Mouse (Mus musculus) midbrain, embryonic 14.5 days (tissue): ENCODE measurements around the gene Hnrnpm. TPM values are rescaled to one million over a fixed set of nuclear protein-coding genes. Genes with fewer than 3 reads are reported as not detected.

Source experiments
- ATAC-seq: fragments of 200-750 bp; cut with Nextera tagmentation; 2 replicates; pipeline ENCODE4 v1.8.0; 2017; ENCODE audit warnings: moderate number of reproducible peaks, moderate library complexity; ENCODE audit not compliant: low FRiP score, low TSS enrichment
- DNase-seq: peaks from one replicate; pipeline ENCODE4 v3.0.0-alpha.2; 2015
- H3K27ac ChIP-seq: fragments of 300-500 bp; sonication (generic); replicated peaks from 2 replicates; pipeline ENCODE4 v1.5.1; 2014; ENCODE audit warnings: mild to moderate bottlenecking, low read depth, low read length, moderate library complexity
- H3K27me3 ChIP-seq: fragments of 300-500 bp; sonication (generic); 2 replicates; pipeline ENCODE4 v1.6.1; 2014; ENCODE audit warnings: low read length, control low read depth, mixed read lengths; ENCODE audit not compliant: control insufficient read depth, insufficient read depth
- H3K36me3 ChIP-seq: fragments of 300-500 bp; sonication (generic); 2 replicates; pipeline ENCODE4 v1.6.1; 2014; ENCODE audit warnings: low read length, control low read depth; ENCODE audit not compliant: control insufficient read depth, insufficient read depth
- H3K4me1 ChIP-seq: fragments of 300-500 bp; sonication (generic); 2 replicates; pipeline ENCODE4 v1.6.1; 2014; ENCODE audit warnings: mild to moderate bottlenecking, antibody characterized with exemption, low read length, control low read depth; ENCODE audit not compliant: control insufficient read depth, insufficient read depth
- H3K4me2 ChIP-seq: fragments of 300-500 bp; sonication (generic); 2 replicates; pipeline ENCODE4 v1.6.1; 2014; ENCODE audit warnings: mild to moderate bottlenecking, low read length, moderate library complexity
- H3K4me3 ChIP-seq: fragments of 300-500 bp; sonication (generic); replicated peaks from 2 replicates; pipeline ENCODE4 v1.5.1; 2014; ENCODE audit warnings: low read depth, low read length
- H3K9ac ChIP-seq: fragments of 300-500 bp; sonication (generic); replicated peaks from 2 replicates; pipeline ENCODE4 v1.6.1; 2014; ENCODE audit warnings: mild to moderate bottlenecking, low read length, moderate library complexity
- H3K9me3 ChIP-seq: fragments of 300-500 bp; sonication (generic); 2 replicates; pipeline ENCODE4 v1.6.1; 2016; ENCODE audit warnings: low read length, control low read depth, mixed read lengths; ENCODE audit not compliant: control insufficient read depth
- WGBS: fragments of 180-500 bp; shearing (Covaris S2); extraction: QIAGEN DNeasy Blood & Tissue Kit; methylation state at CpG from one replicate; pipeline ENCODE4 v1.1.7; 2014; 5-methylcytosine and 5-hydroxymethylcytosine counted together
- polyA plus RNA-seq: library from polyadenylated mRNA; unstranded; fragments of >200 nt; fragmentation: Nextera tagmentation; extraction: Ambion mirVana; gene quantifications from 2 replicates; pipeline ENCODE4 v1.2.1, GENCODE M21; 2014

Gene Hnrnpm
- polyA plus RNA-seq, 1 experiment from 2014 or later: 214 TPM

DNA sequence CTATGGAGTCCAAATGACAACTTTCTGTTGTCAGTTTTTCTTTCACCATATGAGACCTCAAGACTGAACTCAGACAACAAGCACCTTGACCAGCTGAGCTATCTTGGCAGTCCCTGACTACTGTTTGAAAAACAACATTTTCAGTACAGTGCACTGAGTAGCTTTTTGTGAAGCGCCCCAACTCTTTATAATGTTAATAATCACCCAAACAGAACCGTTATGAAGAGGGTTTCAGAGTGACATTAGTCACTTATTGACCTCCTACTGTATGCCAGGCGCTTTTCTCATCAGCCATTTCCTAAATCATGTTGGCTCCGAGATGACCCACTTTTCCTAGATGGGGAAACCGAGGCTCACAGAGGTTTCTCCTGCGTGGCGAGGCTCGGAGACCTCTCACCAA is 31.3 kb upstream of the Hnrnpm start:
- peaks cover 4% of the 10 kb centered on the region; the same call in 1 of the 2 replicates for H3K4me1 ChIP-seq
- 0 out of 2 replicates have a peak overlapping the region, but pooled peaks have one; percentile 20 for H3K27ac ChIP-seq
- peak overlapping the region; percentile 79 for H3K9ac ChIP-seq
- no peaks in the 10 kb centered on the region for H3K36me3 ChIP-seq
- peak overlapping the region; percentile 79 for H3K4me2 ChIP-seq
- H3K9me3 ChIP-seq: no peaks in the 10 kb centered on the region
- DNase-seq (no peak), ATAC-seq (no peak)
- H3K4me3 ChIP-seq: peak overlapping the region; percentile 82
- 7% methylated on average over 8 of the region's 8 CpGs for WGBS
- no peaks in the 10 kb centered on the region for H3K27me3 ChIP-seq

DNA sequence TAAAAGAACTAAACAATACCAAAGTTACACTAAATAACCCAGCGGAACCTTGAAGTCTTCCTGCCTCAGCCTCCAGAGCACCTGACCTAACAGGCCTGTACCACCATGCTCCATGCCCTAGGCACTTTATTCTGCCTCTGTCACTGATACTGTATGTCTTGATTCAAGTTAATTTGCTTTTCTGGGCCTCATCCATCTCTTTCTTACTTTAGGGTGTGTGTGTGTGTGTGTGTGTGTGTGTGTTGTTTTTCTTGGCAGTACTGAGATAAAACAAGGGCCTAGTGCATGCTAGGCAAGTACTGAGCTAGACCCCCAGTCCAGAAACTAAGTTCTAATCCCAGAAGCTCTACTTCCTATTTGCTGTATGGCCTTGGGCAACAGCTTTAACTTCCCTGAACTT is 30.6 kb upstream of the Hnrnpm start:
- Histone ChIP-seq H3K9me3 (no peaks in the 10 kb centered on the region), H3K4me1 (peaks cover 4% of the 10 kb centered on the region; the same call in 1 of the 2 replicates), H3K4me2 (no peak overlapping the region), H3K27ac (no peak overlapping the region), H3K9ac (no peak overlapping the region), H3K4me3 (no peak overlapping the region), H3K27me3 (no peaks in the 10 kb centered on the region), H3K36me3 (no peaks in the 10 kb centered on the region)
- ATAC-seq (no peak), DNase-seq (no peak)
- WGBS: 95% methylated on average over 1 of the region's 1 CpGs

DNA sequence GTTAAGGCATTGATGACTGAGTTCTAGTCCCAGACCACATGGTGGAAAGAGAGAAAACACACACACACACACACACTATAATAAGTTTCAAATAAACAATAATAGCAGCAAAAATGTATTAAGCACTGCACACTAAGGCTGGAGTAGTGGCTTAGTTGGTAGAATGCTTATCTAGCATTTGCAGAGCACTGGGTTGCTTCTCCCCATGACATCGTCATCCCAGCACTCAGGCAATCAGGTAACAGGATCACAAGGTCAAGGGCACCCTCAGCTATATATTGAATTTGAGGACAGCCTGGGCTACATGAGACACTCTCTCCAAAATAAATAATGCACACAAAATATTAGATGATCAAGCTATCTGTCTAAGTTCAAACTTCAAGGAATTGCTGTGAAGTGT is 28.1 kb upstream of the Hnrnpm start:
- H3K27ac ChIP-seq: no peak overlapping the region
- no peak overlapping the region for H3K4me3 ChIP-seq
- no peaks in the 10 kb centered on the region for H3K27me3 ChIP-seq
- no peak for DNase-seq
- no peaks in the 10 kb centered on the region for H3K9me3 ChIP-seq
- H3K9ac ChIP-seq: no peak overlapping the region
- H3K4me2 ChIP-seq: no peak overlapping the region
- no peak for ATAC-seq
- WGBS: 95% methylated on average over 1 of the region's 1 CpGs
- H3K36me3 ChIP-seq: no peaks in the 10 kb centered on the region
- H3K4me1 ChIP-seq: peaks cover 4% of the 10 kb centered on the region; the same call in 1 of the 2 replicates

DNA sequence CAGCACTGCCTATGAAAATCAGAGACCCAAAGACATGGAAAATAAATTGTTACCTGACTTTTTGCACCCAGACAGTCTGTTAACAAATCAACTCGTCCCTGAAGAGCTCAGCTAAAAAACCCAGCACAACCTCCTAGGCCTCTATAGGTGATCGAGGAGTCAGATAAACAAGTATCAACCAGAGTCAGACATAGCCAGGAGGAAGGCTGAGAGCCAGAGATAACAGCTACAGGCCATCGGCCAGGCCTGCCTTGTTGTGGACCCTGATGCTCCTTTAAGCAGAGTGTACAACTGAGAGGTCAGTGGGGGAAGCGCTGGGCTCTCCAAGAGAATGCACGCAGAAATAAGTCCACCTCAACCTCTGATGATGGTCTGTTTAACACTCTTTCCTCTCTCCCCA is 26.6 kb upstream of the Hnrnpm start:
- no peak for DNase-seq
- Histone ChIP-seq H3K27me3 (no peaks in the 10 kb centered on the region), H3K4me2 (no peak overlapping the region), H3K9ac (no peak overlapping the region), H3K9me3 (no peaks in the 10 kb centered on the region), H3K36me3 (peaks cover 12% of the 10 kb centered on the region), H3K27ac (no peak overlapping the region), H3K4me1 (peaks cover 4% of the 10 kb centered on the region; the same call in 1 of the 2 replicates), H3K4me3 (no peak overlapping the region)
- ATAC-seq: no peak
- WGBS: 85% methylated on average over 5 of the region's 5 CpGs

DNA sequence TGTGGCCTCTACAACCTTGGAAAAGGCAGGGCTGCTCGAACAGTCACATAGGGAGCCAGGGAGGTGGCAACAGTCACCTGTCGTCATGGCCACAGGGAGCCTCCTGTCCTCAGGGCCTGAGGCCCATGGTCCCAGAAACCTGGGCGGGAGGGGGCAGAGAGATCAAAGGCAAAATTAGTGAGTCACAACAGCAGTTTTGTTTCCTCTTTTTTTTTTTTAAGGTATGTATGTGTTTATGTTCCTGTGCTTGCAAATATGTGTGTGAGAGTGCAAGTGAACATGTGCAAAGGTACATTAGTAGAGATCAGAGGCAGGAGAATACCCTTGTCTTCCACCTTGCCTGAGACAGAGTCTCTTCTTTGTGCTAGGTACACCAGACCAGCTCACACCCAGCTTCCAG is 23.2 kb upstream of the Hnrnpm start:
- H3K27ac ChIP-seq: no peak overlapping the region
- ATAC-seq (no peak), DNase-seq (no peak)
- WGBS: 81% methylated on average over 3 of the region's 3 CpGs
- no peaks in the 10 kb centered on the region for H3K4me1 ChIP-seq
- H3K27me3 ChIP-seq: no peaks in the 10 kb centered on the region
- H3K4me2 ChIP-seq: no peak overlapping the region
- no peak overlapping the region for H3K9ac ChIP-seq
- no peaks in the 10 kb centered on the region for H3K9me3 ChIP-seq
- peaks cover 34% of the 10 kb centered on the region for H3K36me3 ChIP-seq
- H3K4me3 ChIP-seq: no peak overlapping the region

DNA sequence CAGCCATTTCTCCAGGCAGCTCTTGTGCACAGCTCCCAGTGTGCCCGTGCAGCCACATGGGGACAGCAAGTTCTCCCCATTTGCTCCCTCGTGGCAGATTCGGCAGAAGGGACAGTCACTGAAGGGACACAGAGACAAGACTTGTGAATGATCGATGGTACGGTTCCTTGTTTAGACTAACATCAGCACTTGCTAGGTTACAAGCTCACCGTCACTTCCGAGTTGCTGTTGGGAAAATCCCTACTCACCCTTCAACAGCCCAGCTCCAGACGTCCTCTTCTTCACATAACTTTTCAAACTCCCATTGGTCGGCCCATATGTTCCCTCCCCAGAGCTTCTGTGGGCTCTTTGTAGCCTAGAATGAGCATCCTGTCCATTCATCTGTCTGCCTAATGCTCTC is 16.4 kb upstream of the Hnrnpm start:
- no peak overlapping the region for H3K9ac ChIP-seq
- H3K9me3 ChIP-seq: no peaks in the 10 kb centered on the region
- WGBS: 92% methylated on average over 9 of the region's 9 CpGs
- H3K4me2 ChIP-seq: no peak overlapping the region
- H3K36me3 ChIP-seq: peaks cover 45% of the 10 kb centered on the region
- H3K27ac ChIP-seq: no peak overlapping the region
- ATAC-seq (no peak), DNase-seq (no peak)
- no peak overlapping the region for H3K4me3 ChIP-seq
- no peaks in the 10 kb centered on the region for H3K27me3 ChIP-seq
- H3K4me1 ChIP-seq: no peaks in the 10 kb centered on the region

DNA sequence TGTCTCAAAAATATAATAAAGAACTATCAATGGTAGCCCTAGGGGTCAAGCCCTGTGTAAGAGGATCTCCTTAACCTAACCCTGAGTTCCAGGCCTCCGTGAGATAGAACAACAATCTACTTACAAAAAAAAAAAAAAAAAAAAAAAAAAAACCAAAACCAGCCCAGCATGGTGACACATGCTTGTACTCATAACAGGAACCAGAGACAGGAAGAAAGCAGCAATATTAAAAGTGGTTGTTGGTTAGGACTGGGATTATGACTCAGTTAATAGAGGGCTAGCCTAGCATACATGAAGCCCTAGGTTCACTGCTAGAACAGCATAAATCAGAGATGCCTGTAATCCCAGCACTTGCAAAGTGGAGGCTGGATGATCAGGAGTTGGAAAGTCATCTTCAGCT is 15.5 kb upstream of the Hnrnpm start:
- DNase-seq (no peak), ATAC-seq (no peak)
- Histone ChIP-seq H3K4me3 (no peak overlapping the region), H3K9me3 (no peaks in the 10 kb centered on the region), H3K27ac (no peak overlapping the region), H3K27me3 (no peaks in the 10 kb centered on the region), H3K36me3 (peaks cover 48% of the 10 kb centered on the region), H3K9ac (no peak overlapping the region), H3K4me2 (no peak overlapping the region), H3K4me1 (no peaks in the 10 kb centered on the region)
- 87% methylated on average over 1 of the region's 1 CpGs for WGBS

DNA sequence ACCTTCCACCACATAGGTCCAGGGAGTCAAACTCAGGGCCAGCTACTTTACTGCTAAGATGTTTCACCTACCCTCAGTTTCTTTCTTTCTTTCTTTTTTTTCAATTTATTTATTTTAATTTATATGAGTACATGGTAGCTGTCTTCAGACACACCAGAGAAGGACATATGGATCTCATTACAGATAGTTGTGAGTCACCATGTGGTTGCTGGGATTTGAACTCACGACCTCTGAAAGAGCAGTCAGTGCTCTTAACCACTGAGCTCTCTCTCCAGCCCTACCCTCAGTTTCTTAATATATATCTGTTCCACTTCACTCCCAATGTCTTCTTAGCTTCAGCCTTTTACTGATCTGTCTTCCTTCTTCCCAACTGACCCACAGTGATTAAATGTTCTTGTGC is 8.8 kb upstream of the Hnrnpm start:
- WGBS: 88% methylated on average over 1 of the region's 1 CpGs
- peaks cover 59% of the 10 kb centered on the region for H3K36me3 ChIP-seq

DNA sequence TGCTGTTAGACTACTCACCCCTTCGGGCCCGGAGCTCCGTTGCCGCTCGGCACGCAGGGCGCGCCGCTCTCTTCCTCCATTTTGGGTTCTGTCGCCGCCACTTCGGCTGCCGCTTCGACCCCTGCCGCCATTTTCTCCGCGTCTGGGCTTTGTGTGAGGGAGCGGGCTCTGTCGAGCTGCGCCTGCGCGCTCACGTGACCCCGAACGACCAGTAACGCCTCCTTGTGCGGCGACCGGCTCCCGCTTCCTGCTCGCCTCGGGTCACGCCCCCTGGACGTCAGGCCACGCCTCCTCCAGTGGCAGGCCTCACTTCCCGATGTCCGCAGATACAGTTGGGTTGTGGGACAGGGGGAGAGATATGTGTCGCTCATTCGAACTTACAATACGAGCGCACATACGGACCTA is 1.4 kb downstream of the Hnrnpm start:
- Histone ChIP-seq H3K27me3 (no peaks in the 10 kb centered on the region), H3K4me1 (peaks cover 43% of the 10 kb centered on the region), H3K9ac (peak overlapping the region; percentile 97), H3K4me2 (peak overlapping the region; percentile 77), H3K9me3 (no peaks in the 10 kb centered on the region), H3K27ac (peak overlapping the region; percentile 96), H3K4me3 (peak overlapping the region; percentile 72), H3K36me3 (0 out of 2 replicates have a peak, but pooled peaks cover 4% of the 10 kb centered on the region)
- WGBS: under 1% methylated on average over 42 of the region's 42 CpGs
- DNase-seq: peak; percentile 98
- ATAC-seq: peak; percentile 97

More for the DNA sequence above, 8.8 kb upstream of the Hnrnpm start:
- H3K4me1 ChIP-seq: no peaks in the 10 kb centered on the region
- H3K4me2 ChIP-seq: no peak overlapping the region
- H3K9ac ChIP-seq: no peak overlapping the region
- DNase-seq (no peak), ATAC-seq (no peak)
- H3K9me3 ChIP-seq: no peaks in the 10 kb centered on the region
- no peak overlapping the region for H3K27ac ChIP-seq
- no peak overlapping the region for H3K4me3 ChIP-seq
- H3K27me3 ChIP-seq: no peaks in the 10 kb centered on the region
